Mouse (Mus musculus) embryonic fibroblast, embryonic 13.5 days (primary cell): ENCODE data around the gene Nup107. TPM values are rescaled to one million over a fixed set of nuclear protein-coding genes. Genes with fewer than 3 reads are reported as not detected.

Experiments
- H3K27ac ChIP-seq: 2 replicates; pipeline ENCODE4 v1.5.1; 2012; ENCODE audit warnings: low read length, control low read depth, inconsistent platforms; ENCODE audit not compliant: insufficient read depth
- H3K4me1 ChIP-seq: 2 replicates; pipeline ENCODE4 v1.6.1; 2011; ENCODE audit warnings: low read length; ENCODE audit not compliant: control insufficient read depth, insufficient read depth
- H3K4me3 ChIP-seq: 2 replicates; pipeline ENCODE4 v1.5.1; 2011; ENCODE audit warnings: mild to moderate bottlenecking, control low read depth, low read length; ENCODE audit not compliant: insufficient read depth
- CTCF ChIP-seq: IDR thresholded peaks from 2 replicates; pipeline ENCODE4 v1.5.1; 2011; ENCODE audit warnings: mild to moderate bottlenecking, control low read depth, low read length, moderate library complexity, borderline replicate concordance; ENCODE audit not compliant: insufficient read depth
- POLR2A ChIP-seq: IDR thresholded peaks from 2 replicates; pipeline ENCODE4 v1.6.1; 2011; ENCODE audit warnings: low read depth, mild to moderate bottlenecking, control low read depth, low read length, moderate library complexity
- polyA plus RNA-seq: library from polyadenylated mRNA; stranded (reverse); fragments of >200 nt; gene quantifications from 2 replicates; pipeline ENCODE4 v1.2.4, GENCODE M21; 2011; ENCODE audit warnings: low read depth; ENCODE audit not compliant: missing spikeins, insufficient read length

Nup107 gene
- polyA plus RNA-seq, 1 experiment = 70.3 TPM

DNA sequence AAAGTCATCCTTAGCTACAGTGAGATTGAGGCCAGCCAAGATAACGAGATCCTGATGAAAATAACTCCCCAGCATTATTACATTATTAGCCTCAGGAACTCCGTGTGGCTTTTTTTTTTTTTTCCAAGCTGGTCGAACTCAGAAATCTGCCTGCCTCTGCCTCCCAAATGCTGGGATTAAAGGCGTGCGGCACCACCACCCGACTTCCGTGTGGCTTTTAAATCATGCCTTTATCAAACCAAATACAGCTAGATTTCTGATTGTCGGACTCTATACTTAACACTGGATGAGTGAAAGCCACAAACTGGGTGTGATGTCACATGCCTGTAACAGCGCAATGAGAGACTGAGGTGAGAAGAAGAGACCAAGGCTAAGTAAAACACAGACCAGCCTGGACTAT is 79.6 kb downstream of the Nup107 start:
- Histone ChIP-seq H3K4me3 (no peak overlapping the region), H3K4me1 (no peaks in the 10 kb centered on the region), H3K27ac (no peak overlapping the region)
- no peak for TF ChIP-seq CTCF

DNA sequence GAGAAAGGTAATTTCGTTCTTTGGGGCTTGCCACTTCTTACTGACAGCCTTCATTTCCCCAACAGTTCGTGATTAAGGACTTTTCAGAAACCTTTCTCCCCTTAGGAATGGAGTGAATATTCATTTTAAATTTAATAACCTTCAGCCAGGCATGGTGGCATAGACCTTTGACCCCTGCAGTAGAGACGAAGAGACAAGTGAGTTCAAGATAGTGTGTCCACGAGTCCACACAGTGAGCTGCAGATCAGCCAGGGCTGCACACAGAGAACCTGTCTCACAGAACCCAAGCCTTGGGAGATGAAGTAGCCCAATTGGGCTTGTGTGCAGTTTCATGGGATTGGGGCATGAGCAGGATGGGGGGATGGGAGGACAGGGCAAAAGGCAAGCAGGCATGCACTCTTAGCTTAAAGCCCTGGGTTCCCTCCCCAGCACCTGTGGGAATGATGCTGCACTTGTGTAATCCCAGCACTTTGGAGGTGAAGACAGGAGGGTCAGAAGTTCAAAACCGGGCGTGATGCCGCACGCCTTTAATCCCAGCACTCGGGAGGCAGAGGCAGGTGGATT is 80.2 kb downstream of the Nup107 start:
- H3K27ac ChIP-seq = peak overlapping the region; percentile 87
- no peaks in the 10 kb centered on the region; the same call in 1 of the 2 replicates for H3K4me1 ChIP-seq
- no peak overlapping the region for H3K4me3 ChIP-seq
- TF ChIP-seq CTCF (no peak), POLR2A (no peak)

DNA sequence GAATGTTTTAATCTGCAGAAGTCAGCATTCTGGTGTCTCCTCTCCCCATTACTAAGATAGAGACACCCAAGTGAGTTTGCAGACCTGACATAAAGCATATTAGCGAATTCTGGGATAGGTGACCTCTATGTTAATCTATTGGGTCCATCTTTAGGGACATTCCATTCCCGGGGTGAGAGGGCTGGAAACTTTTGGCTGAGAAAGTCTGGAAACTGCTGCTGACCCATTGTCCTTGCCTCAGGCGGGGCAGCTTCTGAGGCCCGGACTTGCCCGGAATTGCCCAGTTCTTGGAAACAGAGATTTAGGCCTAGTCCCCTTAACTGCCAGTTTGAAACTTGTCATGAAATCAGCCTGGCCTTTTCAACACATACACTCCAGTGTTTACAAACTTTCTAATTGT is 81.1 kb downstream of the Nup107 start:
- peak overlapping the region; percentile 60 for H3K4me3 ChIP-seq
- H3K4me1 ChIP-seq = peaks cover 5% of the 10 kb centered on the region
- H3K27ac ChIP-seq = peak overlapping the region; percentile 87
- TF ChIP-seq POLR2A (peak; percentile 37; the same call in 1 of the 2 replicates), CTCF (no peak)

DNA sequence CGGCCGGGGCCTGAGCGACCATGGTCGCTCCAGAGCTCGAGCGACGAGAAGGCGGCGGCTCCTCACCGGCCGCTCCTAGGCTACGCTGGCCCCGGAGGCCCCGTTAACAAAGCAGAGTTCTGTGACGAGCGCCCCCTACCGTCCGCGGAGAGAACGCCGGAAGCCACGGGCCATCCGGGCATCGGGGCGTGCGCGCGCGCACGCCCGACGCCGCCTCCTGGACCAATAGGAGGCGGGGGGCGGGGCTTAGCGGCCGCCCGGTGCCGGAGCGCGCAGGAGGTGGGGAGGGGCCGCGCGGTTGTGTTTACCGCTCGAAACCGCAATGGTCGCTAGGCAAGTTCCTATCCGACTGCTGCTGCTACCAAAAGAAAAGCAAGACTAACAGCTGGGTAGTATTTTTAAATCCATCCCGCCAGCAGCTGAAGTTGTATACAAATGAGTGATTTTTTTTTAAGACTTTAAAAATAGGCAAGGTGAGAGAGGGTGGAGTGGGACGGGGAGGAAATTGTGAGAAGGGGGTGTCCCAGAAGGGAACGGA is 81.8 kb downstream of the Nup107 start, which contains the start of gene Mdm2:
Gene Mdm2 (minus strand): TSS at position 155 of the 538 bp plus-strand sequence.
- TF ChIP-seq POLR2A (peak; percentile 62), CTCF (peak; percentile 58; the same call in 1 of the 2 replicates)
- Histone ChIP-seq H3K4me1 (peaks cover 5% of the 10 kb centered on the region), H3K27ac (peak within 1 kb of the TSS; percentile 99), H3K4me3 (peak within 1 kb of the TSS; percentile 97)

DNA sequence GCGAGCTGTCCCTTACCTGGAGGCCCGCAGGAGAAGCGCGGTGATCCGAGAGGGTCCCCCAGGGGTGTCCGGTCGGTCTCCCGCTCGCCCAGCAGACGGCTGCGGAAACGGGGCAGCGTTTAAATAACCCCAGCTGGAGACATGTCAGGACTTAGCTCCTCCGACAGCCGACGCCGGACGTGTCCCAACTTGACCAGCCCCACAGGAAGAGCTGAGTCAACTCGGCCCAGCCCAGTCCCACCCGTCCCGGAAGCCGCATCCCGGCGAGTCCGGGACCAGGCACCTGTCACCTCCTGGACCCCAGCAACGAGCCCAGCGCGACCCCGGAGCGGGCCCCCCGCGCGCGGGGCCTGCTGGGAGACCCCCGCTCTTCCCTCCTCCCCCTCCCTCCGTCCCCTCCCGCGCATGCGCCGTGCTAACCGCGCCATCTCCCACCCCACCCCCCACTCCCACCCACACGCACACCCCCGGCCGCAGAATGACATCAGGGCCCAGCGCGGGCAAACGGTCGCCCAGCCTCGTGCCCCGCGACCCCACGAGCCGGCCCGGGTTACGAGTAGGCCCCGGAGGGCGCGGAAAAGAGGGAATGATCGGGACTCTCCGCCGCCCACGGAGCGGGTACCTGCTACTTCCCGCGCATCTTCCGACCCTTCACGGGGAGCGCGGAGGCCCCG is 82.4 kb downstream of the Nup107 start:
- H3K4me3 ChIP-seq = peak overlapping the region; percentile 97
- peak overlapping the region; percentile 99 for H3K27ac ChIP-seq
- TF ChIP-seq CTCF (no peak), POLR2A (peak; percentile 76)
- peaks cover 5% of the 10 kb centered on the region for H3K4me1 ChIP-seq

DNA sequence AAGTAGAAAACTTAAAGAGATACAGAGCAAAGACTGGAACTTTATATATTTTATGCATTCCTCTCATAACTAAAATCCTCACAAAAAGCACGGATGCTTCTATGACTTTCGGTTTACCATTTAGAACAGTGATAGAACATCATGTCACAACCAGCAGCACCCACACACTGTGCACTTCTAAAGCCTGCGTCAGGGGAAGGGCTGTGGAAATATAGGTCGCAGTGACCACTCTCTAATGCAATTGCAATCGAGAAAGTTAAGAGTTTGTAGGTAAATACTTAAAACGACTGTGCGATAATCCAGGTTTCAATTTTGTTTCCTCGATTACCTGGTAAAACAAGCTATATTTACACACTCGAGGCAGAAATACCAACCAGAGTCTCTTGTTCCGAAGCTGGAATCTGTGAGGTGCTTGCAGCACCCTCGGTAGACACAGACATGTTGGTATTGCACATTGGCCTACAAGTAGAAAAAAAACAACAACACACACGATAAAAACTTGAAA is 83.1 kb downstream of the Nup107 start:
- TF ChIP-seq POLR2A = peak; percentile 40; the same call in 1 of the 2 replicates
- no peak for TF ChIP-seq CTCF
- peak overlapping the region; percentile 99 for H3K27ac ChIP-seq
- peaks cover 5% of the 10 kb centered on the region for H3K4me1 ChIP-seq
- H3K4me3 ChIP-seq = peak overlapping the region; percentile 97

DNA sequence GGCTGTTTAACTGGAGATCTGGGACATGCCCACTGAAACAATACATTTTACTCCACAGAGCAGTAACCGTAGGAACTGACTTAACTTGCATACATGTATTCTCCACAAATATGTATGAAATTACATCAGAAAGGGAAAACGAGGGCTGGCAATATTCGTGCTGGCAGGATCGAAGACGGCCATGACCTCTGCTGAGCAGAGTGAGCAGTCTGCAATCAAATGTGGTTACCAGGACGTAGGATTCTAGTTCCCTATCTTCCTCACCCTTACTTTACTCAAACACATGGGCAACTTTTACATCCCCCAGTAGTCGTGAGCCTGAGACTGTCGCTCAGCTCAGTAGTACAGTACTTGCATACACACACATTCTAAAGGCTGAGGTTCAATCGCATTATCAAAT is 83.6 kb downstream of the Nup107 start:
- Histone ChIP-seq H3K4me1 (peaks cover 5% of the 10 kb centered on the region), H3K4me3 (peak overlapping the region; percentile 97), H3K27ac (peak overlapping the region; percentile 99)
- TF ChIP-seq POLR2A (peak; percentile 48), CTCF (no peak)

DNA sequence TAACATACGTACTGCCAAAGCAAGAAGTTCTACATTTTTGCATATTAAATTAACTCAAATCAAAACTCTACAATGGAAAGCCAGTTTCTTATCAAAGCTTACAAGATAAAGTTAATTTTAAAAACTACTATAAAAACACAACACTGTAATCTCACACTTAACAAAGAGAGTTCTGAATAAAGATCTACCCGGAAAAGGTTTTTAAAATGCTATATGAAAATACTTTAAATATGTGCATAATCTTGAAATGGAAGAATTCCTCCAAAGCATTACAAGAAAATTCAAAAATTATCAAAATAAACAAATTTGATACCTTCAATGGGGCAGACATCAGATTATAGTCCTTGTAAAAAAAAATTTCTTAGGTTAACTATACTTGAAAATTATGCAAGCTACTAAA is 84.1 kb downstream of the Nup107 start:
- H3K27ac ChIP-seq = no peak overlapping the region
- peaks cover 5% of the 10 kb centered on the region for H3K4me1 ChIP-seq
- TF ChIP-seq CTCF (no peak), POLR2A (no peak)
- H3K4me3 ChIP-seq = peak overlapping the region; percentile 97

DNA sequence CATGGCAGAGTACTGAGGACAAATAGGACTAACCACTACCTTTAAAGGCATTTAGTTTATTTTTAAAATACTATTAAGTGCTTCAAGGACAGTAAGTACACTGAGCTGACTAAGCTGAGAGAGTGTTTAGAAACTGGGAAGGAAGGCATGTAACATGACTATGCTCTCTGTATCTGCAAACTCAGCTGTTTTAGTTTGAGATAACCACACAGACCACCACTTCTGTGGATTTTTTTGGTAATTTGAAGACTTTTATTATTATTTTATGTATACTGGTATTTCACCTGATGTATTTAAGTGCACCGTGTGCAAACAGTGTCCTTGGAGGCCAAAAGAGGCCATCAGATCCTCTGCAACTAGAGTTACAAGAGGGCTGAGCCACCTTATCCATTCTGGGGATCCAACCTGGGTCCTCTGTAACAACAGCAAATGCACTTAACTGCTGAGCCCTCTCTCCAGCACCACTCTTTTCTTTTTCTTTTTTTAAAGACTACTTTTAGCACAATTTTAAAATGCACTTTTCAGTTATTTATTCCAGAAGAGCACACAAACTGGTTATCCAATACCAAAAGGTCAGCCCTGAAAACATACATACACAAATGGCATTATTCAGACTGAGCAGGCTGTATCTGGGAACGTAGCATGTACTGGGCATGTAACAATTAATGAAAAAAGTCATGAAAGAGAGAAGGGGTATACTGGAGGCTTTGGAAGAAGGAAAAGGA is 85.2 kb downstream of the Nup107 start:
- peaks cover 5% of the 10 kb centered on the region for H3K4me1 ChIP-seq
- no peak overlapping the region for H3K27ac ChIP-seq
- TF ChIP-seq POLR2A (no peak), CTCF (no peak)
- H3K4me3 ChIP-seq = peak overlapping the region; percentile 60

DNA sequence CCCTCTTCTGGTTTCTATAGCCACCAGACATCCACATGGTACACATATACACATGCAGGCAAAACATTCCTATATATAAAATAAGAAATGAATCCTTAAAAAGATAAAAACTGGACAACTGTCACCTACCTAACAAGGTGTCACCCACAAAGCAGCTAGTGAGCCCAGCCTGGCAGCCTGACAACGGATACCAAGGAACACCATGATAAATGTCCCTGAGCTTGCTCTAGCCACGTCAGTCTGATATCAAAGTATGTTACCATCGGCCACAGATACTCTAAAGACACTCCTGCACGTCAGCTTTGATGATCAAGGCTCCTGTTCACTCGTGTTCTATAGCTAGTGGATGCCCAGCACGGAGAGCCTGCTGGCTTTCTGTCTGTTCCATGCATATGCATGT is 86.1 kb downstream of the Nup107 start:
- no peak overlapping the region; the same call in 1 of the 2 replicates for H3K27ac ChIP-seq
- TF ChIP-seq CTCF = no peak
- peak overlapping the region; percentile 32 for H3K4me3 ChIP-seq
- H3K4me1 ChIP-seq = peaks cover 5% of the 10 kb centered on the region
